Mouse (Mus musculus) T-helper 2 cell (primary cell): ENCODE measurements around the gene Lrrc3.

Experiments used
- in situ Hi-C: fragments of 300-600 bp; cut with MboI, MseI; formaldehyde crosslinking; loops from one replicate; pipeline ENCODE4 v1.15.1; 2025; ENCODE audit warnings: high pct_unique_total_duplicates

Gene Lrrc3

GRCm38 (mm10) chr10:77869651-77870050 lies 32.7 kb downstream of the Lrrc3 start:
- in situ Hi-C loops: no loop called here

- in situ Hi-C loops: no loop called here
These were observed 34.8 kb downstream of the Lrrc3 start for GRCm38 (mm10) chr10:77867546-77867945.

GRCm38 (mm10) chr10:77864762-77865143 lies 37.6 kb downstream of the Lrrc3 start:
- in situ Hi-C loops: no loop called here

- in situ Hi-C loops: no loop called here
These were observed 38.1 kb downstream of the Lrrc3 start for GRCm38 (mm10) chr10:77864067-77864761.

- in situ Hi-C loops: no loop called here
These were observed 40.7 kb downstream of the Lrrc3 start, which contains the start of gene Gm3285 for GRCm38 (mm10) chr10:77861675-77862074. Gm3285 (plus strand) TSS chr10:77861975.

GRCm38 (mm10) chr10:77852559-77852958 lies 49.8 kb downstream of the Lrrc3 start, which contains the start of gene Gm10318:
Gm10318 (plus strand) TSS chr10:77852859.
- in situ Hi-C loops: no loop called here
